Mouse (Mus musculus) c-Kit-positive CD71-positive TER-119-positive erythroid progenitor cells, embryonic 14.5 days (primary cell): ENCODE measurements around the gene Myo1h.

Experiments used
- DNase-seq: peaks from one replicate; pipeline ENCODE4 v3.0.0-alpha.2; 2013; ENCODE audit warnings: low spot score

Myo1h gene

DNA sequence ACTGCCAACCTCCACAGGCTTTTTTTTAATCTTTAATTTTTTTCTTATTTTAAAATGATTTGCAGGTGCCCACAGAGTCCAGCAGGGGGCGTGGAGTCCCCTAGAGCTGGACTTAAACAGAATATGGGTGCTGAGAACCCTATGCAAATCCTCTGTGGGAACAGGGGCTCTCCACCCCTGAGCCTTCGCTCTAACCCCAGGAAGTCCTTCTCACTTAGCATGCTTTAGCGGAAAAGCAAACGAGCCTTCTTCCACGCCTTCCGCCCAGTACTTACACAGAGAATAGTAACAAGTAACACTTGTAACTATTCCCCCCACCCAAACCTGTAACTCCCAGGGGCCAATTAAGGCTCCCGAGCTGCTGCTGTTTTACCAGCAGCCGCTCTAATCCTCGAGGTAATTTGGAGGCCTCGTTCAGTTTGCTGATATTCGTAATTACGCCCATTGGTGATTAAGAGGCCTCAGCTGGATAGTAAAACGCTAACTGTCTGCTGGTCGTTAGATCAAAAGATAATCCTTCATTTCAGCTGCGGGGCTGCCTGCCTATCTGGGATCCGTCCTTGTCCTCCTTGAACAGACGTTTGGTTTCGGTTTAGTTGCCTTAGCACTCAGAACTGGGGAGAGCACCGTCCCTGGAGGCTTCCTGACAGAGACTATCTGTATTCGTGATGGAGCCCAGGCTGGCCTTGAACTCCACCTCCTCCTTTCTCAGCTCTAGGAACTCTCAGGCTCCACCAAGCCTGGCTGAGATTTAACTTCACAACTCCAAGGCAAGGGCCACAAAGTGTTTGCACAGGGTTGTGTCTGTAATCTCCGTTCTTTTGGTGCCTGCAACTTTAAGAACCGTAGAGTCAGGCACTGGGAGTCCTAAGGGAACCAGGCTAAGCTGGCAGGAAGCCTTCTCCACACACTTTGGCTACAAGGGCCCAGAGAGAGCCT is 8.0 kb downstream of the Myo1h start:
- peak; percentile 24 for DNase-seq

DNA sequence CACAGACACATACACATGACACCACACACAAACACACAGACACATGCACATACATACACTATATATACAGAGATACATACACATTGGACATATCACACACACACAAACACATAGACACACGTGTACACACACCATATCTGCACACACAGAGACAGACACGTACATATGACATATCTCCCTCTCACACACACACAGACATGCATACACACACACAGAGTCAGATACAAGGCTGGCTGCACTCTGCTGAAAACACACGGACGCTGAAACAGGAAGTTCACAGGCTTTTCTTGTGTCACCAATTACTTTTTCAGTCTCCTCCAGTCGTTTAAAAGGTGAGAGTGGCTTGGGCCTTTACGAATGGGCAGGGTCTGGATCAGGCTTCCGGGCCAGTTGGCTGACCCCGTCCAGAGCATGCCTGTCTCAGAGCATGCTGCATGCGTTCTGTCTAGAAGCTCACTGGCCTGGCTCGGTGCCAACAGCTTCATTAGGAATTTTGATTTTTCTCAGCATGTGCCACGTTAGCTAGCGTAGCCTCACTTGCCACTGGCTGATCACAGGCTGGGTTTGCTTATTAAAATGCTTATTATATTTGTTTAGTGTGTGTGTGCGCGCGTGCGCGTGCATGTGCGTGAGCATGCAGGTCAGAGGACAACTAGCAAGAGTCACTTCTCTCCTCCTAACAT is 9.4 kb downstream of the Myo1h start:
- DNase-seq, result no peak

DNA sequence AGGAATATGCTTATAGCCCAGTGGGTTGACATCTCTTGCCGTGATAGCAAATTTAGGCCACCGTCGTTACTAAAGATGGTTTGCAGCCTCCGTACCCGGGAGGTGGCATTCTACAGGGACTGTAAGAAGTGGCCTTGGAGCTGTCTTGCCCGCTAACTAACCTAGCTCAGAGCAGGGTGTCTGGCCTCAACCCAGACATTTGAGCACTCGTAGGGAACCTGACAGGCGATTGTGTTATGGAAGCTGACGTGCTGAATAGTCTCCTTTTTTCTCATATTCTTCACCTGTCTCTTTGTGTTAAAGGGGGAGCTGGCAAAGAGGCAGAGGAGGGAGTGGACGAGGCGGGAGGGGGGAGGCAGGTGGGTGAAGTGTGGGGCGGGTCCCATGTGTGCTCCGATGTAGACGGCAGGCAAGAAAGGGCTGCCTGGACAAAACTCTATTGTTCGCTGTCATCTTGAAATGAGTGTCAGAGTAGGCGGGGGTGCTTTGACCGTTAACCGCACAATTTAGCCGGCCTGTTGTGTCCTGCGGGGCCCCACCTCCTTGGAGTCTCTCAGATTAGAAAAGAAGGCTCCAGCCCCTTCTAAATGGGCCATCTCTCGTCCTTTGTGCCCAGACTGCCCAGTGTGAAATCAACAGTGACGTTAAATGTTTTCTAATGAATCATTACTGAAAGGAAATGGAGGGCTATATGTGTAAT is 10.3 kb downstream of the Myo1h start:
- no peak for DNase-seq

DNA sequence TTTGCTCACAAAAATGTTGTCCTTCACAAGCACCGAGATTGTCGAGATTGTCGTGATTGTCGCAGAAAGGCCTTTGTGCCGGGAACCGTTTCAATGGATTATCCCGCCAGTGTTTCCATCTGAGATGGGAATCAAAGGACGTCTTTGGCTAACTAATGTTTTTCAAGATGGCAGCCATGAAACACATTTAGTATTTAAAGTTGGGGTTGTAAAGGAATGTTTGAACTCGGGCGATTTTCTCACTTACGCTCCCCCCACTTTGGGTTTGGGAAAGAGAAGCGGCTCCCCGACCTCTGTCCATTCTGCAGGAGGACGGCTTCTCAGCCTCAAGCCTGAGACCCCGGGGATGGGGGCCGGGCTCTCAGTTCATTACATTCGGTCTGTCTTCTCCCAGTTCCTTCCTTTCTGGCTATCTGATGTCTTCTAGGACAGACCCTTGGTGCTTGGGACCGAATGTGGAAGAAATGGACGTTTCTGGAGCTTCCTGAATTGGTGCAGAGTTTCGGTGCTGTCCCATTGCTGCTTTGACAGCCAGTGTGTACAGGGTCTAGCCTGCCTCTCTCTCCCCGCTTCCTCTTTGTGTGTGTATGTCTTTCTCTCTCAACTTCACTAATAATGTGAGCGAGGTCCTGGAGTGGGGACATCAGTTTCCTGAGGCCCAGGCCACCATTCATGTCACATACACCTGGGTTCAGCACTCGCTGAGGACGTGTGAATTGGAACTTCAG is 11.1 kb downstream of the Myo1h start:
- no peak for DNase-seq

DNA sequence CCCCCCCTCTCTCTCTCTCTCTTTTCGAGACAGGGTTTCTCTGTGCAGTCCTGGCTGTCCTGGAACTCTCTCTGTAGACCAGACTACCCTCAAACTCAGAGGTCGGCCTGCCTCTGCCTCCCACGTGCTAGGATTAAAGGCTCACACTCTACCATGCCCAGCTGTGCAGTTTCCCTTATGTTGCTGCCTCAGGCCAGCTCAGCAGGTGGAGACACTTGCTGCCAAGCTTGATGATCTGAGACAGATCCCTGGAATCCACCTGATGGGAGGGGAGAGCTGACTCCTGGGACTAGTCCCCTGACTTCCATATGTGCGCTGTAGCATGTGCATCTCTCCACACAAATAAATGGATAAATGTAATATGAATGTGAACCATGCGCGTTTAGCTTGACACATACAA is 14.2 kb downstream of the Myo1h start:
- no peak for DNase-seq

DNA sequence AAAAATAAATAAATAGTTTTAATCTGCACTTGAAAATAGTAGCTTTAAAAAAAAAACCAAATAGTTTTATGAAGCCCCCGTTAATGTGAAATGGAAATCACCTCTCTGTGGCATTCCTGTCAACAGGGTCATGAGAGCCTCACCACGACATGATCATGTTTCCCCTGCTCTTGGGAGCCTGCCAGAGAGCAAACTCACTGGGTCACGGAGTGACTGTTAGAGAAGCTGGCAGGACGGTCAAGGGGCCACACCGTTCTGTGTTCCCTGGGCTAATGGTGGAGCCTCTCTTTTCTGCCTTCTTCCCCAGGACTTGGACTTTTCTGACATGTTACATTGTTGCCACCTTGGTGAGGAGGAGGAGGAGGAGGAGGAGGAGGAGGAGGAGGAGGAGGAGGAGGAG is 17.5 kb downstream of the Myo1h start:
- no peak for DNase-seq

DNA sequence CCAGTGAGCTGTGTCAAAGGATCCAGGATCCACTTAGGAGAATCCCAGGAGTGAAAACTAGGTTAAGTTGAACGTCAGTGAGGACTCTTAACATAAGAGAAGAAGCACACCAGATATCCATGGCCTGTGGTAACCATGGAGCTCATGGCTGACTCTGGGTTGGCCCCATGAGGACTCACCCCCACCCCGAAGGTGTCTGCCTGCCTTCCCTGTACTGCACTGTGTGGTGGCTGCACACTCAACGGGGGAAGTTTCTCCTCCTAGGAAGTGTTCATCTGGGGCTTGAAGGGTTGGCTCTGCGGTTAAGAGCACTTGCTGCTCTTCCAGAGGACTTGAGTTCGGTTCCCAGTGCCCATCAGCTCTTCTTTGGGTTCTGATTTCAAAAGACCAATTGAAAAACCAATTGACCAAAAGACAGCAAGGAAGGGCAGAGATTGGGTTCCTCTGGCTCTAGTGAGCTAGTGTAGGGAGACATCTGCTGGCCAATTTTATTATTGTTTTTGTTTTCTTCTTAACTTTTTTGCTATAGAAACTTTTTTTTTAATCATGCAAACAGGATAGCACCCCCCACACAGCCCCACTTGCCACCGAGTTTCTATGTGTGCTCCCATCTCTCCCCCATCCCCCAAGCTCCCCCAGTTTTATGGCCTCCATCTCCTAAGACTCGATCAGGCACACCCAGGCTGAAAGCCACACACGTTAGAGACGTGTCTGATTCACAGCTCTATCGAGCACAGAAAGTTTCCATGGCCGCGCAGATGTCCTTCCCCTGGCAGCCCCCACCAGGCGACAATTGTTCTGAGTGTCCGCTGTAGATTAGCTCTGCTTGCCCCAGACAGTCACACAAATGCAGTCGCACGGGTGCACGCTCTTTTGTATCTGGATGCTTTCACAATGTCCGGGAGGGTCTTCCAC is 20.1 kb downstream of the Myo1h start:
- DNase-seq, result peak; percentile 20

DNA sequence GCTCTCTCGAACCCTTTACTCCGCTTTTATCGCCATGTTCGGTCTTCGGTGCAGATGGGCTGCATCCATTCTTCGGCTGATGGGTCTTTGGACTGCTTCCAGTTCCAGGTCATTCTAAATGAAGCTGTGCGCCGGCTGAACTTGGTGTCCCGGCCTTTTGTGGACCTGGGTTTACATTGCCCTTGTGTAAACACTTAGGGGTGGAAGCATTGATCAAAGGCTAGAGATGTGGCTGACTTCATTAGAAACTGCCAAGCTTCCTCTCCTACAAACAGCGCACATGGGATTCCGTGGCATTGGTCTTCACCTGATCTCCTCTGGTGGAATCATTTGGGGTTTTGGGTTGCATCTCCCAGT is 20.7 kb downstream of the Myo1h start:
- no peak for DNase-seq

DNA sequence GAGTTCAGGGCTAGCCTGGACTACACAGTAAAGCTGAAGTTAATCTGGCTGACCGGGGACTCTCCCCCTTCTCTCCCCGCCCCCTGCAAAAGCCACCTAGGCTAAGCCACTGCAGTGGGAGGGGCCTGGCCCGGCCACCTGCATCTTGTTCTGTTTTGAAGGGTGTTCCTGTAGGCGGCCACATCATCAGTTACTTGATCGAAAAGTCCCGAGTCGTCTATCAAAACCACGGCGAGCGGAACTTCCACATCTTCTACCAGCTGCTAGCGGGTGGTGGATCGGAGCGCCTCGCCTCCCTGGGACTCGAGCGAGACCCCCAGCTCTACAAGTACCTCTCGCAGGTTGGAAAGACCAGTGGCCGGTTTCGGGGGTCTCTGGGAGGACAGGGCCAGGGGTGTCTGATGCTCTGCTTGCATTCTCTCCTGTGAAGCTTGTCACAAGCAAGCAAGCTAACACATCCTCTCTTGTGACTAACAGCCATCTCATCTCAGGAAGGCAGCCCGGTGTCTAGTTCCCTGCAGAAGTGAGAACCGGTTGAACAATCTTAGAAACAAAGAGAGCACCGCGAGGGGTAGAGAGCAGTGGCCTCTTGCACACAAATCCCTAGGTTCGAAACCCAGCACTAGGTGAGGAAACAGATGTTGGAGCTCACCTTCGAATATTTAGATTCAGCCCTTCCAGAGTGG is 34.3 kb downstream of the Myo1h start:
- DNase-seq, result no peak

DNA sequence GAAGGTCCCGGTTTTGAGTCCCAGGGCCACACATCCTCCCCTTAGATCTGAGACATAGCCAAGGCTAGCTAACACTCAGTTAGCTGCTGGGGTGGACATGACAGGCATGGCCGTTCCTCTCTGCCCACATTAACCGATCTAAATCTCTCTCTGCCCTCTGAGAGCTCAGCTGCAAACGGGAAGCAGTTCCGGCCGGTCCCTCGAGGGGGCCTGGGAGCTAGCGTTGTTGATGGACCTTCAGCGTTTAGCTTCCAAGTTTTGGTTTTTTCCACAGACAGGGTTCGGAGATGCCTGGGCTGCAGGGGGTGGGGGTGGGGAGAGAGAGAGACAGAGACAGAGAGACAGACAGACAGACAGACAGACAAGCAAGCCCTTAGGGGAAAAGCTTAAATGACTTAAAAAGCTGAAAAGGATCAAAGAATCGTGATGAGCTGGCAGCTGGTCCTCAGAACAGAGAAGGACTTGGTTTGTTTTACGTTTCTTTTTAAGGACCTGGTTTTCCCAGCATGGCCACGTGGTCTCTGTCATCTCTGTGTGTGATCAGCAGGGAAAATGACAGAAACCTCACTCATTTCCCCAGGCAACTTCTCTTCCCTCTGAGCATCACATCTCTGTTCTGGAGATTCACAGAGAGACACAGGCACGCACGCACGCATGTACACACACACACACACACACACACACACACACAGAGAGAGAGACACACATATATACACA is 35.0 kb downstream of the Myo1h start:
- DNase-seq, result no peak

DNA sequence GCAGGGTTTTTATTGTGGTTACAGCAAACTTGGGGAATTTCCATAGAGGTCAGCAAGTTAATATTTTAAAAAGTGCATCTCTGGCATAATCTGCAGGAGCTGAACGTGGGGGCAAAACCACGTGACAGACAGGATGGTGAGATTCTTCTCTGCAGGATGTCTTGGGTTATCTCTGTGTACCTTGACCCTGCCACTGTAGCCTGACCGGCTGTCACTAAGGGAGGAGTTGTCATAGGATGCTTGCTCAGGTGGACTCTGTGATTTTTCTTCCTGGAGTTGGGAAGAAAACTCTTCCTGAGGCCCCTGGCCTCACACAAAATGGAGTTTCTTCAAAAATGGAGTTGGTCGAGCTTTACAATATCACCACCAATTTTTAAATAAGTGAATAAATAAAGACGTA is 54.0 kb downstream of the Myo1h start:
- no peak for DNase-seq

DNA sequence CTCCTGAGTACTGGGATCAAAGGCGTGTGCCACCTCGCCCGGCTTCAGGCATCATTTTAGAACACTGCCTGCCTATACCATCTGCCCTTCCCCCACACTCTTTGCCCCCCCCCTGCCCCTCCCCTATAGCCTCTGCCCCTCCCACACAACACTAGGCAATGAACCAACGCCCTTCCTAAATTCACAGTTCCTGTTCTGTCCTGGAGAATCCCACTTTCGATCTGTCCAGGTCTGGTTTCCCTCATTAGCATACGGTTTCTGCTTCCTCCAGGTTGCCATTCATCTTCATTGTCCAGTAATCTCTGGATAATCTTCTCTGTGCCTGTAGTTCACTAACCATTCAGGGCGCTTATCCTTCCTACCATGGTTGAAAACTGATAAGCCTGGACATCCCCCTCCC is 54.6 kb downstream of the Myo1h start:
- DNase-seq, result no peak

DNA sequence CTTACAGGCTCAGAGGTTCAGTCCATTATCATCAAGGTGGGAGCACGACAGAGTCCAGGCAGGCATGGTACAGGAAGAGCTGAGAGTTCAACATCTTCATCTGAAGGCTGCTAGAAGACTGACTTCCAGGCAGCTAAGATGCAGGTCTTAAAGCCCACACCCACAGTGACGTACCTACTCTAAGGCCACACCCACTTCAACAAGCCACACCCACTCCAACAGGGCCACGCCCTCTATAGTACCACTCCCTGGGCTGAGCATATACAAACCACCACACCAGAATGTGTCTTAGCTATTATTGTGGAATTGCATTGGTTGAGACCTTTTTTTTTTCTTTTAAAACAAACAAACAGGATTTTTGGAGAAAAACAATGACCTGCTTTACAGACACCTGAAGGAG is 56.6 kb downstream of the Myo1h start:
- DNase-seq, result peak; percentile 69

DNA sequence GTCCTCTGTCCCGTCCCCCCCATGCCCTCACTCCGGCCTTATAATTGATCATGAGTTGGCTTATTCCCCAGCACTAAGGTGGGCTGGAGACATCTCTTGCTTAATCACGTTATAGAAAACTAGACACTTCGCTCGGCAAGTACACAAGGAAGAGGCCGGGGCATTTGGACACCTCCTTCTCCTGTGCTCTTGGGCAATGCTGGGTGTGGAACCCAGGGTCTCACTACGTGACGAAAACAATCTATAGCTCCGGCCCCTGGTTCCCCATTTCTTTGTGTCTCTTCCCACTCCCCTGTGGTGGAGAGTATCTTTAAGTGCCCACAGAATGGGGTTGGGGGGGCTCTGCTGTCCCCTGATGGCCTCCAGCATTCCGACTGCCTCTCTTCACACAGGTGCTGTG is 58.0 kb downstream of the Myo1h start:
- no peak for DNase-seq

DNA sequence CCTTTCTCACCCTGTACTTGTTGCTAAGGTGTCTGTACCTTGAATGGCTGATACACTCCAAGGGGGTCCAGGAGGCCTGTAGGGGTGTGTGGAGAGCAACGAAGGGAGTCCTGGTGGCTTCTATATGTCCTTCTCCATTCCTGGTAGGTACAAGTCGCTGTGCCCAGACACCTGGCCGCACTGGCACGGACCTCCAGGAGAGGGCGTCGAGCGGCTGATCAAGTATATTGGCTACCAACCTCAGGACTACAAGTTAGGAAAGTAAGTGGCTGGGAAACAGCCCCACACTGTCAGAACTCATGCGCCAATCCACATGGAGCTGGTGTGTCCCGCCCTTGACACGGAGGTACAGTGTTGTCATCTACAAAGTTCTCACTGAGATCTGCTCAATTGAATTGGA is 62.5 kb downstream of the Myo1h start:
- no peak for DNase-seq

DNA sequence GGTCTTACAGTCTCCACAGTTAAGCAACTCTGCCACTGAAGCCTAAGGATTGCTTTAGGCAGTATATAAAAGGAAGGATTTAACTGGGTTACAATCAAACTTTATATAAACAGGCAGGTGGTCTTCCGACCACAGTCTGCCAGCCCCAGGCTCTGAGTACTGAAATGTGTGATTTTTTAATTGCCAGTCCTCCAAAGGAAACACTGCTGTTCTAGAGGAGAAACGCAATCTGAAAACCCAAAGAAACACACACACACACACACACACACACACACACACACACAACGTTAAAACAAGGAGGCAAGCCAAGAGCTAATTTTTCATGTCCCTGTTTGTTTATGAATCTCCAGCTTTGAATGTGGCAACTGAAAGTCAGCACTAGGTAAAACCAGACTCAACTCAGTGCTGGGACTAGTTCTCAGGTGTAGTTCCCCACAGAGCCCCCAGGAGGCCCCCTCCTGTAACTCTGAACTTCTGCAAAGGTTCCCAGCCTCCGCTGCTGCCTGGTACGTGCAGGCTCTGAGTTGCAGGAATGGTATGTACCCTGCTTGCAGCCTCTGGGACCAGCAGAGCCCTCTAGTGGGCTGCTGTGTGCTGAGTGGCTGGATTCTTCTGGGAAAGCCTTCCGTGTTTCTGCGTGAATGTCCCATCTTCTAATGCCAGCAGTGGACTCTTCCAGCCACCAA is 67.4 kb downstream of the Myo1h start:
- DNase-seq, result peak; percentile 52

DNA sequence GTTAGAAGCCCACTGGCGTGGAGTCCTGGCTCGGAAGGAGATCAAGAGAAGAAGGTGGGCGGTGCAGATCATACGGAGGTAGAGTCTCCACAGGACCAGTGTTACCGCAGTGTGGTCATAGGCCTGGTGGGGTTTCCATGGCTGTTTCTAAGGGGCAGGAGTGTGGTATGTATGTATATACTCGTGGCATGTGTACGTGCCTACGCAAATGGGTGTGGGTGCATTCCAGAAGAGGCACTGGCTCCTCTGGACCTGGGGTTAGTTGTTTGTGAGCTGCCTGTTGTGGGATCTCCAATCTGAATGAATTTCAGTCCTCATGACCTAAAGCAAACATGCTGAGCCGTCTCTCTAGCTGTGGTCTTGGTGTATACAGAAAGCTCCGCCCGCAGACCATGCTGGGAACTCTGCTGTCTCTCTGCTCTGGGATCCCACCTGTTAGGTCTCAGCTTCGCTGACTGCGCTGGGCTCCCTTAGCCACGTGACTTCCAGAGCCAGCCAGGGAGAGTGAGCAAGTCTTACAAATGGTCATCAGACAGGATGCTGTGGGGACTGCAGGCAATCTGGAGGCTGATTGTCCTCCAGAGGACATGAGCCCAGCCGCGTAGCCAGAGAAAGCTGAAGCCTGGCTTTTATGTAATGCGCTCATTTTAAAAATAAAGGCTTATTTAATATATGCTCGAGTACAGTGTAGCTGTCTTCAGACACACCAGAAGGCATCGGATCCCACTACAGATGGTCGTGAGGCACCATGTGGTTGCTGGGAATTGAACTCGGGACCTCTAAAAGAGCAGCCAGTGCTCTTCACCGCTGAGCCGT is 68.2 kb downstream of the Myo1h start:
- no peak for DNase-seq

DNA sequence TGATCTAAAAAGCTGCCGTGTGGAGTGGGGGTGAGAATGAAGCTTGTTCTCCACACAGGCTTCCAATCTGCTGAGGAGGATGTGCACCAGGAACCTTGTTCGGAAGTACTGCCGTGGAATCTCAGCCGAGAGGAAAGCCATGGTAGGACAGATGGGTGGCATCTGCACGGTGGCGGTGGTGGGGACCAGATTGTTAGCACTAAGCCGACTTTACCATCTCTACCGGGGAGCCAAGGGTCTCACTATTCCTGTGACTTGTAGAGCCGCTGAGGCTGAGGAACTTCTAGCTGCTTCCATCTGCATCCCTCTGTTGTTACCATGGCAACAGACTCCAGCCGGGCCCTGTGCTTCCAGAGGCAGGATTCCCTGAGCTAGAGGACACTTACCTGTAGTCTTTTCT is 69.9 kb downstream of the Myo1h start:
- no peak for DNase-seq
